Mouse (Mus musculus): ENCODE data around the gene Ss18l2. TPM values are rescaled to one million over a fixed set of nuclear protein-coding genes. Genes with fewer than 3 reads are reported as not detected.

Ss18l2 gene
- polyA plus RNA-seq, 1 experiment from 2014 or later, result 128 TPM

- Histone ChIP-seq H3K4me1 (peaks cover 40% of the 10 kb centered on the region), H3K9me3 (no peaks in the 10 kb centered on the region), H3K27ac (no peak overlapping the region; the same call in 1 of the 2 replicates), H3K4me2 (replicated peaks) (peak overlapping the region; percentile 77), H3K27me3 (no peaks in the 10 kb centered on the region), H3K9ac (peak overlapping the region; percentile 35; the same call in 1 of the 2 replicates), H3K36me3 (peaks cover 54% of the 10 kb centered on the region), H3K4me3 (no peak overlapping the region)
- ATAC-seq (ENCODE audit: low FRiP score, low read depth), result no peak
- WGBS, result 67% methylated on average over 8 of the region's 8 CpGs
Observed at GRCm38 (mm10) chr9:121761787-121762186, 51.7 kb downstream of the Ss18l2 start.

- WGBS, result 87% methylated on average over 10 of the region's 10 CpGs
- H3K9ac ChIP-seq, result peak overlapping the region; percentile 35; the same call in 1 of the 2 replicates
- H3K27me3 ChIP-seq, result no peaks in the 10 kb centered on the region
- no peaks in the 10 kb centered on the region for H3K9me3 ChIP-seq
- peaks cover 55% of the 10 kb centered on the region for H3K36me3 ChIP-seq
- H3K4me2 ChIP-seq (replicated peaks), result no peak overlapping the region
- no peak for ATAC-seq (ENCODE audit: low FRiP score, low read depth)
- H3K4me3 ChIP-seq, result no peak overlapping the region
- no peak overlapping the region for H3K27ac ChIP-seq
- H3K4me1 ChIP-seq, result peaks cover 35% of the 10 kb centered on the region
Observed at GRCm38 (mm10) chr9:121762248-121762647, 52.1 kb downstream of the Ss18l2 start.

GRCm38 (mm10) chr9:121762761-121763160 lies 52.6 kb downstream of the Ss18l2 start:
- Histone ChIP-seq H3K4me2 (replicated peaks) (no peak overlapping the region), H3K4me1 (peaks cover 30% of the 10 kb centered on the region), H3K27ac (no peak overlapping the region), H3K9ac (no peak overlapping the region), H3K9me3 (no peaks in the 10 kb centered on the region), H3K27me3 (no peaks in the 10 kb centered on the region), H3K4me3 (no peak overlapping the region), H3K36me3 (peaks cover 61% of the 10 kb centered on the region)
- WGBS, result 91% methylated on average over 25 of the region's 25 CpGs
- ATAC-seq (ENCODE audit: low FRiP score, low read depth), result no peak

Other genes with a start within 250 kb of the Ss18l2 start
- gene Cck, start 214.6 kb upstream of the Ss18l2 start, polyA plus RNA-seq (2015; fragmentation: Nextera tagmentation; extraction: Ambion mirVana), result 2.2 and 2.3 TPM in 2 replicates
- gene Lyzl4, start 68.2 kb upstream of the Ss18l2 start, polyA plus RNA-seq (2015; fragmentation: Nextera tagmentation; extraction: Ambion mirVana), result 0.32 and 0.54 TPM in 2 replicates
- 0.42 and 0.85 TPM in 2 replicates for gene Vipr1, start 67.6 kb upstream of the Ss18l2 start, polyA plus RNA-seq (2015; fragmentation: Nextera tagmentation; extraction: Ambion mirVana)
- 13.4 and 15.4 TPM in 2 replicates for gene Sec22c, start 4.8 kb upstream of the Ss18l2 start, polyA plus RNA-seq (2015; fragmentation: Nextera tagmentation; extraction: Ambion mirVana)
- gene Nktr, start 8.8 kb downstream of the Ss18l2 start, polyA plus RNA-seq (2015; fragmentation: Nextera tagmentation; extraction: Ambion mirVana), result 82.4 and 84.1 TPM in 2 replicates
- gene Zfp651, start 49.0 kb downstream of the Ss18l2 start, polyA plus RNA-seq (2015; fragmentation: Nextera tagmentation; extraction: Ambion mirVana), result 18.9 and 19.3 TPM in 2 replicates
- 12.5 and 13.3 TPM in 2 replicates for gene Klhl40, start 67.3 kb downstream of the Ss18l2 start, polyA plus RNA-seq (2015; fragmentation: Nextera tagmentation; extraction: Ambion mirVana)
- 0.53 and 0.82 TPM in 2 replicates for gene Hhatl, start 82.2 kb downstream of the Ss18l2 start, polyA plus RNA-seq (2015; fragmentation: Nextera tagmentation; extraction: Ambion mirVana)
- 0.76 and 0.88 TPM in 2 replicates for gene Ccdc13, start 129.1 kb downstream of the Ss18l2 start, polyA plus RNA-seq (2015; fragmentation: Nextera tagmentation; extraction: Ambion mirVana)
- 192 and 196 TPM in 2 replicates for gene Higd1a, start 148.0 kb downstream of the Ss18l2 start, polyA plus RNA-seq (2015; fragmentation: Nextera tagmentation; extraction: Ambion mirVana)
- 0.18 and 0.33 TPM in 2 replicates for gene Ackr2, start 188.0 kb downstream of the Ss18l2 start, polyA plus RNA-seq (2015; fragmentation: Nextera tagmentation; extraction: Ambion mirVana)
- not detected in 2 replicates for gene Cyp8b1, start 206.0 kb downstream of the Ss18l2 start, polyA plus RNA-seq (2015; fragmentation: Nextera tagmentation; extraction: Ambion mirVana)
- 5.4 and 6.1 TPM in 2 replicates for gene Fam198a, start 240.7 kb downstream of the Ss18l2 start, polyA plus RNA-seq (2015; fragmentation: Nextera tagmentation; extraction: Ambion mirVana)

Data from limb, embryonic 13.5 days (tissue).